Mouse (Mus musculus) CD4-positive, CD25-positive, alpha-beta regulatory T cell, adult 2 months (primary cell): ENCODE measurements around the gene Gm6020.
"Not testable (repeated sequence)": the region's sequence is repeated elsewhere in the genome, so short reads cannot be mapped to it uniquely, and the experiment has no call there.

Experiments
- DNase-seq: peaks from one replicate; pipeline ENCODE4 v3.0.0-alpha.2; 2012; ENCODE audit warnings: low read depth, low spot score

Gene Gm6020

DNA sequence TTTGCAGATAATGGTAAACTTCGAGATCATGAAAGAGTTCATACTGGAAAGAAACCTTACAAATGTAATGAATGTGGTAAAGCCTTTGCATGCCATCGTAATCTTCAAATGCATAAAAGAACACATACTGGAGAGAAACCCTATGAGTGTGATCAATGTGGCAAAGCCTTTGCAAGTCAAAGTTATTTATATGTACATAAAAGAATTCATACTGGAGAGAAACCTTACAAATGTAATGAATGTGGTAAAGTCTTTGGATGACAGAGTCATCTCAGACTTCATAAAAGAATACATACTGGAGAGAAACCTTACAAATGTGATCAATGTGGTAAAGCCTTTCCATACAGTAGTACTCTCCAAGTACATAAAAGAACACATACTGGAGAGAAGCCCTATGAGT lies at the start of gene Gm6020:
Gene Gm6020, plus strand, starts transcription at position 301 of the 400 bp plus-strand sequence.
- not testable (repeated sequence) for DNase-seq

DNA sequence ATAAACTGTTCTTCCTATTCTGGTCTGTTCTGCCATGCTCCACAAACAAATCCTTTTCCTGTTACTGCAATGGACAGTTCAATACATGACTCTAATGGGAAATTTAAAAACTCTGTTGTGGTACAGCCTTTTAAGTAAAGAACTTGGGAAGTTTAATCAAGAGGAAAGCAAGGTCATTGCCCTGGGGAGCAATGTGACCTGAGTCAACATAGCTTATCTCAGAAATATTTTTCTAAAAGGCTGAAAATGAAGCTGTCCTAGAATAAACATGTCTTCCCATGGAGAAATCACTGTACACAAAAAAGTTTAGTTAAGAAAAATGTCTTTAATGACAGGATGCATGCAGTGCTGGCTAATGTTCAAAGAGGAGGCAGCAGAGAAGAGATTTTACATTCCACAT lies 45.0 kb upstream of the Gm6020 start:
- no peak for DNase-seq

GRCm38 (mm10) chr19:61140342-61141206 lies 43.1 kb upstream of the Gm6020 start, which contains the start of gene Zfp950:
Gene Zfp950, minus strand, starts transcription at chr19:61140840.
- DNase-seq: peak; percentile 92

- DNase-seq: peak; percentile 14
Observed at GRCm38 (mm10) chr19:61141299-61141698, 42.4 kb upstream of the Gm6020 start.

DNA sequence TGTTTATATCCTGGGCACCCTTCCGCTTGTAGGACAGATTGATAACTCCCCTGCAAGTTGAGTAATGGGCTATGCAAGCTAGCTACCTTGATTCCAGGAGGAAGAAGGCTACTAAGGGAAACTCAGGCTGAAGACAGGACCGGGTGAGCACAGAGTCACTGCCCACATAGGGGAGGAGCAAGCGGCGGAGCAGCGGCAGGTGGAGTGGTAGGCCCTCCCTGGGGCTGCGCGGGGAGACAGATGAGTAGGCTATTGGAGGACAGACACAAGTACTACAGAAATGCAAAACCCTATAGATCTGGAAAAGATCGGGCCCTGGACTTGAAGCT lies 32.4 kb upstream of the Gm6020 start:
- DNase-seq: peak; percentile 70

GRCm38 (mm10) chr19:61151701-61152420 lies 31.8 kb upstream of the Gm6020 start:
- peak; percentile 28 for DNase-seq

DNA sequence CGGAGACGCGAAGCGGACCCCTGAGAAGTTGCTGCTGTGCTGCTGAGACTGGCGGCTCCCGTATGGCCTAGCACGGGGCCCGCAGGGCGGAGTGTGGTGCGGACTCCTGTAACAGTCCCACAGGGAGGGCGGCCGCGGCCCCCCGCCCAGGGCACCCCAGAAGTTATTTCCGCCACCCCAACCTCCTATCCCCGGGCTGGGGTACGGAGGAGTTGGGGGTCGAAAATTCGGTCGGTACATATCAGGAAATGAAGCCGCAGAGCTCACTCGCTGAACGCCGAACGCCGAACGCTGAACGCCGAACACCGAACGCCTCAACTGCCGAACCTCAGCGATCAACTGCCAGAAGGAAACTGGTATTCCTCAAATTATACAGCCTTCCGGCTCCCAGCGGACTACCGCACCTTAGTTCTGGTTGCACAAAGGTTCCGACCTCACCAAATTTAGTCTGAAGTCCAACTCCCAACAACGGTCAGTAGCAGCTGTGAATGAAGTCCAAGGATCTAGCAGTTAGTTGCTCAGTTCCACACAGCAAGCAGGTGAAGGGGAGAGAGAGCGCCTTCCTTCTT lies 7.8 kb upstream of the Gm6020 start, which contains the start of gene Gm7102:
Gene Gm7102, minus strand, starts transcription at position 554 of the 569 bp plus-strand sequence.
- no peak for DNase-seq

DNA sequence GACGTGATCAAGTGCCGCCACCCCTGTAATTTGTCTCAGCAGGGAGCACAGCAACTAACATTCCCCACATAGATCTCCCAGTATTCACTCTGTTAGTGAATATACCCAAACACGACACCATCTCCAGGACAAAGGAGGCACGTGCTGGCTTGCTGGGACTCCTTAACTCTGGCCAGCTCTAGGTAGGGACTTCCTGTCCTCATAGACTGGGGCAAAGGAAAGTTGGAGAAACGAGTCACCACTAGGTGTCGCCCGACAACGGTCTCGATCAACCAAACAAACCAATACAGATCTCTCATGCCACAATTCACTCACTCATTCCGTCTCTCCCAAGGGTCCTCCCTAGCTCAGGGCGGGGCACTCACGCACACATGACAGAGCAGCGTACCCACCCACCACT lies 15.6 kb downstream of the Gm6020 start:
- DNase-seq: peak; percentile 92

- DNase-seq: peak; percentile 45
Observed at GRCm38 (mm10) chr19:61199836-61200235, 16.1 kb downstream of the Gm6020 start.

DNA sequence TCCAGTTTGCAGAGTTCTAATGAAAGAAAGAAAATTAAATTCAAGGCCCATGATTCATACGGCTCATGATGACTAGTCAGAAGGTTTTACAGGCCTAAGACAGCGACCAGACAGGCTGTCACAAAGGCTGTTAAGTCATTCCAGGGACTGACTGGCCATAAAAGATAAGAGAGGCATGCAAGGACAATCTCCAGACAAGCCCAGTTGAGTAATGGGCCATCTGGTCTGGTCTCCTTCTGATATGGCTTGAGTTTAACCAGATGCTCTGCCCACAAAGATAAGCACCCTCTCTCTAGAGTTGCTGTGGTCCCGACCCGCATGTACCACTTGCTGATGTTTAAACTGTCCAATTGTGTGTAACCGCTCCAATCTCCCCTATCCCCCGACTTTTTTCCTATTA lies 23.8 kb downstream of the Gm6020 start:
- not testable (repeated sequence) for DNase-seq

DNA sequence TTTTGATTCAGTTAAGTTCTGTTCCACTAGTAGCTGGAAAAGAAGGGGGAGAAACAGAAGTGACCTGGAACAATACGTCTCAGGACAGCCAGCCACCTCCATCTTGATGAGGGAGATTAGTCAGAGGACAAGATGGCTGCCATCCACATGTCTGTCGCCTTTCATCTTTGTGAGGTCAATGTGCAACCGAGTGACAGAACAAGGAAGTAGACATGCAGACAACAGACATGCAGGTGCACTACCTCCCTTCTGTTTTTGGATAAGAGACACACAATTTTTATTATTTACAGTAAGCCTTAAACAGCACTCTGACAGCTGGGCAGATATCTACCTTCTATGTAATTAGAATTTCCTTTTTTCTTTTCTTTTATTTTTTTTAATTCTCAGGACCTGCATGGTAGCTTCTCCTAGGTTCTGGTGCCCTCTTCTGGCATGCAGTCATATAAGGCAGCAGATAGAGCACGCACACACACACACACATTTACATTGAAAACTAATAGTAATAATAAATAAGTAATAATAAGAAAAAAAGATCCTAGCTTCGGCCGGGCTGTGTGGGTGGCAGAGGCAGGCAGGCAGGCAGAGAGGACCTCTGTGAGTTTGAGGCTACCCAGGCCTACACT lies 40.1 kb downstream of the Gm6020 start:
- DNase-seq: peak; percentile 57

DNA sequence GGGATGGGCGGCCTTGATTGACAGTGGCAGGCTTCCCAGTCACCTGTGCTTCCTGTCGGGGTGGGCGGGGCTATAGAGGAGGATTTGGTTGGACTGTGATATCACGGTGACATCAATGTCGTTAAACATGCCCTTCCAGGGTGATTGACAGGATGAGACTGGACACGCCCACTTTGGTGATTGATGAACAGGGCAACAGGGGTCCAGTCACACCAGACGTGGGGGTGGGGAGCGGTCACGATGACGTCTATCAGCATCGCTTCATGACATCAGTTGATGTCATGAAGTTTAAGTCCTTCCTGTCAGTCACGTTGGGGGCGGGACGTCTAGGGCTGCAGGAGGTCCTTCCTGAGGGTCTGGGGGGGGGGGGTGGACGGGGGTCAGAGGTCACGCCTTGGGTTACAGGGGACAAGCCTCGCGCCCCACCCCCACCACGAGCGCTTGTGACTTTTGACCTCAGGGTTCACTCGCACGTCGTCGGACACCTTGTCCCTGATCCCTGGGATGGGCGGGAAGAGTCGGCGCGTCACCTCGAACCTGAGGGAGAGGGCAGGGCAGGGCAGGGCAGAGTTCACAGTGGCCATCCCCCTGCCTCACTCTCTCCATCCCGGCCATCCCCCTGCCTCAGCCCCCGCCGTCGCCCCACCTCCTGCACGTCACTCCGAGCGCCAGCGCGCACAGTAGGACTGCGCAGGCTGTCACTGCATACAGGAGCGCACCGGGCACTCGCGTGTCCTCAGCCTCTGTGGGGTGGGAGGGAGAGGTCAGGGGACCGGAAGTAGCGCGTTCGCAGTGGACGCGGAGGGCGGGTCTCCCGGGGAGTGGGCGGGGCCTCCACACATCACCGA lies 41.2 kb downstream of the Gm6020 start:
- peak; percentile 48 for DNase-seq

DNA sequence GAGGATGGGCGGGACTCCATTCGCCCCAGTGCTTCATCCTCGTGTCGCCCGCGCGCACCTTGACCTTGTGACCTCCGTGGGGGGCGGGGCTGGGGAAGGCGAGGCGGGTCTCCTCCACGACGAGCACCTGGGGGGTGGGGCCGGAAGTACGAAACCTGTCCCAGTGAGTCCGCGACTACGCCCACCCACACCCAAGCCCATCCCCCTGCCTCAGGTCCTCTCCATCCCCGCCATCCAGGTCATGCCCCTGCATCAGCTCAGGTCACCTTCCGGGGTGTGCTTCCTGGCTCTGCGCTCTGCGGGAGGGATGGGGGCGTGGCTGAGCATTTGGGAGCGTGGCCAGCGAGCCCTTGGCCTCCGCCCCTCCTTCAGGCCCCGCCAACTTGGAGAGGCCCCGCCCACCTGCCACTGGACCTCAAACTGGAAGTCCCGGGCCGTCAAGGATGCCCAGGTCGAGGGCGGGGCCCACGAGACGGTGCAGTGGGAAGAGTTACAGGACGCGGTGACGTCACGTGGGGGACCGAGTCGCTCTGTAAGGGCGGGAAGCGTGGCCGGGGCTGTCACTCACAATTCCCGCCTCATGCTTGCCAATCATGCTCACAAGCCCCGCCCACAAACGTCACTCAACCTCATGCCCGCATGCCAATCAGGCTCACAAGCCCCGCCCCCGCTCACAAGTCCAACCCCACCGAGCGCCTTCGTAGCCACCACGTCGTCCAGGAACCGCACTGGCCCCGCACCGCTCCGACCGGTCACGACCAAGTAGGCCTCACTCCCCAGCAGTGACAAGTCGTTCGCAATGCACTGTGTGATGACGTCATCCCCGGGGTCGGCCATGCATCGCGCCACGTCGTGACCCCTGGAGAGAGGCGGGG lies 42.1 kb downstream of the Gm6020 start:
- DNase-seq: peak; percentile 87

DNA sequence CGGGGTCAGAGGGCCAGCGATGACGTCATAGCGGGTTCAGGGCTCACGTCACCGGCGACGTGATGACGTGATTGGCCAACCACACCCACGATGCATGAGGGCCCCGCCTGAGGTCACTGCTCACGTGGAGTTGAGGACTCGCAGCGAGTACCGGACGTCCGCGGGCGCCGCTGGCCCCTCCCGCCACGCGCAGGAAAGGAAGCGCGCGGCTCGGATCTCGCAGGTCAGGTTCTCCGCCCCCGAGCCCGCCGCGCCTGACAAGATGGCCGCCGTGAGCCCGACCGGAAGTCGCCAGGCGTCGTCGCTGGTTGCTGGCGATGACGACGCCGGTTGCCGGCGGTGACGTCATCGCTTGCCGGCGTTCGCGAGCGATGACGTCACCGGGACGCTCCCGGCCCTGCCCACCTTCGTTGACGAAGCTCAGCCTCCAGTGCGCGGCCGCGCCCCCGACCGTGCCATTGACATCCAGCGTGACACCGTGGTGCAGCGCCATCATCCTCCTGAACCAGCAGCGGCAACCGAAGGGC lies 42.8 kb downstream of the Gm6020 start:
- DNase-seq: peak; percentile 93

DNA sequence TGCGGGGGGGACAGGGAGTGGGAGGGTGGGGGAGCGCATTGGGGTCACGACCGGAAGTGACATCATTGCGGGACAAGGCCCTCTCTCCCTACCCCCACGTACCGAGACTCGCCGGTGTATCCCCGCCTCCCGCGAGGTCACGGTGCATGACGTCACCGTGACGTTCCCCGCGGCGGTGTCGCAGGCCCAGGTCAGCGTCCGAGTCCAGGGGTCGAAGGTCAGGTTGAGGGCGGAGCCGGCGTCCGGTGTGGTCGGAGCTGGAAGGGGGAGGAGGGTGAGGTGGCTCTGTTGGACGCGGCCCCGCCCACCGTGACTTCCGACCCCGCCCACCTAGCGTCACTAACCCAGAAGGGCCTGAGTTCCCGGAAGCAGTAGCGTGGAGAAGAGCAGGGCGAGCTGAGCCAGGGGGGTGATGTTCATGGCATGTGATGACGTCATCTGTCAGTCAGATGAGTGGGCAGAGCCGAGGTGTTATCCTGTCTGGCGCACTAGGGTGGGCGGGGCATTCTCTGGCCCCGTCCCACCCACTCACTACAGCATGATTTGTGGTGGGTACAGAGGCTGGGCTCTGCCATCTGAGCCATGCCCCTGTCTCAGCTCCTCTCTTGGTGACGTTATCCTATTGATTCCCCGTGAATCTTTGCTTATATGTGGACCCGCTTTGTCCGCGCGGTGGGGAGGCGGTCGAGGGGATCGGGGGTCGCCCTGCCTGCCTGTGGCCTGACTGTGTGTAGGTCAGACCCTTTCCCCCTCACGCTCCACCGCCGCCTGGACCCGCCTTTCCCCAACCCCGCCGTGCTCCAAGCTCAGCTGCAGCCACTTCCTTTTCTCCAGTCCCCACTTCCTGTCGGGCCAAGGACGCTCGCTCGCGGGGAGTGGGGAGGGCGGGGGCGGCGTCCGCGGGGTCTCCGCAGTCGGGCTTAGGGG lies 43.5 kb downstream of the Gm6020 start:
- DNase-seq: peak; percentile 95

- peak; percentile 54 for DNase-seq
Observed at GRCm38 (mm10) chr19:61227941-61228701, 44.4 kb downstream of the Gm6020 start, which contains the start of gene Csf2ra. Gene Csf2ra, minus strand, starts transcription at chr19:61228429.
